Mouse (Mus musculus) thymus, adult 2 months (tissue): ENCODE data around the gene Olfr551.

Source experiments
- CTCF ChIP-seq: fragments of 200-500 bp; IDR thresholded peaks from 2 replicates; pipeline ENCODE4 v1.5.1; 2012; ENCODE audit warnings: mild to moderate bottlenecking, control low read depth, low read length, moderate library complexity, borderline replicate concordance; ENCODE audit not compliant: control insufficient read depth, poor library complexity, insufficient read depth; ENCODE audit errors: extremely low read depth
- POLR2A ChIP-seq: fragments of 200-500 bp; IDR thresholded peaks from 2 replicates; pipeline ENCODE4 v1.6.1; 2012; ENCODE audit warnings: mild to moderate bottlenecking, low read length, control low read depth, moderate library complexity; ENCODE audit not compliant: control insufficient read depth, poor library complexity, insufficient read depth; ENCODE audit errors: extremely low read depth

- TF ChIP-seq CTCF: no peak
- no peak for TF ChIP-seq POLR2A
These were observed 50.4 kb downstream of the Olfr551 start for GRCm38 (mm10) chr7:102541251-102541650.
